Mouse (Mus musculus): Measurements from ENCODE around the gene Slc41a2.
"Not testable (repeated sequence)": the region's sequence is repeated elsewhere in the genome, so short reads cannot be mapped to it uniquely, and the experiment has no call there.

The Slc41a2 gene

GRCm38 (mm10) chr10:83353680-83354332, 16.1 kb upstream of the Slc41a2 start:
- peak; percentile 20 for DNase-seq (ENCODE audit: low spot score)

DNA sequence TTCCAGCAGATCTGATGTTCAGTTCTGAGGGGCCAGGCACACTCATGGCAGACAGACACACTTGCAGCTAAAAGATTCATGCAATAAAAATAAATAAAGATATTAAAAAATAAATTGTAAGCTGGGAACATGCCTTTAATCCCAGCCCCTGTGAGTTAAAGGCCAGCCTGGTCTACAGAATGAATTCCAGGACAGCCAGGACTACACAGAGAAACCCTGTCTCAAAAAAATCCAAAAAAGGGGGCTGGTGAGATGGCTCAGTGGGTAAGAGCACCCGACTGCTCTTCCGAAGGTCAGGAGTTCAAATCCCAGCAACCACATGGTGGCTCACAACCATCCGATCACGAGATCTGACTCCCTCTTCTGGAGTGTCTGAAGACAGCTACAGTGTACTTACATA, 14.1 kb upstream of the Slc41a2 start:
- DNase-seq (ENCODE audit: low spot score): not testable (repeated sequence)

GRCm38 (mm10) chr10:83350689-83351088, 13.0 kb upstream of the Slc41a2 start:
- no peak for DNase-seq (ENCODE audit: low spot score)

DNA sequence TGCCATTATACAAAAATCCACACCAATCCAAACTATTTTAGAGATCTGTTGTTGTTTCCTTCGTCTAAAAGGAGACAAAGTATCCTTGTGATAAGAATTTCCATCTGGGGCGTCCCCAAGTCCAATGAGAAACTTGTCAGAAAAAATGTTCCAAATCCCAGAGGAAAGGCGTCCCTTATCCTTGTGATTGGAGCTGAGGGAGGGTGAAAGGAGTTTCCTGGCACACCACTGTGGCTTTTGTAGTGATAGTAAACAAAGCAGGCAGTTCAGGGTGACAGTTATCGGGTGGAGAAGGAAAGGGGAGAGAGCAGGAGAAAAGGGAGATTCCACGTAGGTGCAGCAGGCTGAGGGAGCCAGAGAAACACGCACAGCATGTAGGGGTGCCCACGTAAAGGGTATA, 9.8 kb upstream of the Slc41a2 start:
- DNase-seq (ENCODE audit: low spot score): no peak

DNA sequence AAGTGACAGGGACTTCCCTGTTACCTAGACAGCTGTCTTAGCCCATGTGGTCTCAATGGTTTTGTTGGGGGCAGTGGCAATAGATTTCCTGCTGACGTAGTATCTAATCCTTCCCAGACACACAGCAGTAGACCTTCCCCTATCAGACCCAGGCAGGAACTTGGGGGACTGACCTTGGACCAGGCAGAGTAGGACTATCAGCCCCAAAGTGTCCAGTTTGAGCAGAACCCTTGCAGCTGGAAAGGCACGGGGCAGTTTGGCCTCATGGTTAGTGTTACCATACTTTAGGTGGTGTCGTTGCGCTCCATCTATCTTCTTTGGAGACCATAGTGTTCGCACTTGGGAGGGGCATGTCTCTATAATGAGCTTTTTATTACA, 8.7 kb upstream of the Slc41a2 start:
- no peak for DNase-seq (ENCODE audit: low spot score)

GRCm38 (mm10) chr10:83345693-83346358, 8.1 kb upstream of the Slc41a2 start:
- no peak for DNase-seq (ENCODE audit: low spot score)

- no peak for DNase-seq (ENCODE audit: low spot score)
Measured at GRCm38 (mm10) chr10:83343828-83344685, 6.4 kb upstream of the Slc41a2 start.

GRCm38 (mm10) chr10:83343171-83343570, 5.5 kb upstream of the Slc41a2 start:
- peak; percentile 45 for DNase-seq (ENCODE audit: low spot score)

DNA sequence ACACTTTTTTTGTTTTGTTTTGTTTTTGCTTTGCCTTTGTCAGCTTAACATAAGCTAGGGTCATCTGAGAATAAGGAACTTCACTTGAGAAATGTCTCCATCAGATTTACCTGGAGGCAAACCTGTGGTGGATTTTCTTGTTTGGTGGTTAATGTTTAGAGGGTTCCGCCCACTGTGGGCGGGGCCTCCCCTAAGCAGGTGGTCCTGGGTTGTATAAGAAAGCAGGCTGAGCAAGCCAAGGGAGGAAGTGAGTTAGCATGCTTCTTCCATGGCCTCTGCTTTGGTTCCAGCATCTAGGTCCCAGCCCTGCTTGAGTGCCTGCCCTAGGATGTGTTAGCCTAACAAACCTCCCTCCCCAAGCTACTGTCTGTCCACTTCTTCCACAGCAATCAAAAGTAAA, 3.5 kb upstream of the Slc41a2 start:
- DNase-seq (ENCODE audit: low spot score): no peak

GRCm38 (mm10) chr10:83337971-83338598, 403 bp upstream of the Slc41a2 start:
- no peak for DNase-seq (ENCODE audit: low spot score)

DNA sequence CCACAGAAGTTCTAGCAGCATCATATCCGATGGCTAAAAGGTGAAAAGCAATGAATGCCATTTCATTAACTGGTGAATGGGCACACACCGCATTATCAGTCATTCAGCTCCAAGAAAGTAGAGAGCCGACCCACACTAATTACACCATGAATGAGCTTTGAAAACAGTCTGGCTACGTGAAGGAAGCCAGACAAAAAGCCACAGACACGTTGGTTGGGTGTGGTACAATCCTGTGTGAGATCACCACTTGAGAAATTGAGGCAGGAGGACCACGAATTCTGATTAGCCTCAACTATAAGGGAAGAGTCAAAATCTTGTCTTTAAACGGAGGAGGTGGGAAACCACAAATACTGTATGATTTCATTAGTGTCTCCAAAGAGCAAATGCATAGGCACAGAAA, 1.3 kb downstream of the Slc41a2 start:
- no peak for DNase-seq (ENCODE audit: low spot score)

DNA sequence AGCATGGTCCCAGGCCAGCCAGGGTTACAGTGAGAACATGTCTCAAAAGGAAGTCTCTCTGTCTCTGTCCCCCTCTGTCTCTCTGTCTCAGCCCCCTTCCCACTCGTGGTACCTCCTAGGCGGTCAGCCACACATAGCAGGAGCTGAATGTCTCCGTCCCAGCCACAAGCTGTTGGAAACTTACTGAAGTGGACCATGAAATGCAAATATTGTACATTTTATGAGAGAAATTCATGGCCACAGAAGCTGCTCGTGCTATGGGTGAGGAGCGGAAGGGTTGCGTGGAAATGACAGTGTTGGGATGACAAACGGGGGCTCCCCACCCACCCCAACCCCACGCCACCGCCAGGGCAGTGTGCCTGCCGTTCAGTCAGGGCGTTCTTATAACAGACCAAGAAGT, 5.1 kb downstream of the Slc41a2 start:
- DNase-seq (ENCODE audit: low spot score): no peak

DNA sequence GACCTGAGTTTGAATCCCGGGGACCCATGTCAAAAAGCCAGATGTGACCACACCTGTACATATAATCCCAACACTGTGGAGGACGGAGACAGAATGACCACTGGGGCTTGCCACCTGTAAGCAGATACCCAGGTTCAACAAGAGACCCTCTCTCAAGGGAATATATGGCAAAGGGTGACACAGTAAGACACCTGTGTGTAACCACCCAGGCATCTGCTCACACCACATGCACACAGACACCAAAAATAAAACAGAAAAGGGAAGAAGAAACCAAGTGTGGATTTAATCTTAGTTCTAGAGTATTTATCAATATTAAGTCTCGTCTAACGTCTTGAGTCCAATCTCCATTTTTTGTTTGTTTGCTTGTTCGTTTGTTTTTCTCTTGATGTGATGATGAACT, 5.9 kb downstream of the Slc41a2 start:
- DNase-seq (ENCODE audit: low spot score): no peak

DNA sequence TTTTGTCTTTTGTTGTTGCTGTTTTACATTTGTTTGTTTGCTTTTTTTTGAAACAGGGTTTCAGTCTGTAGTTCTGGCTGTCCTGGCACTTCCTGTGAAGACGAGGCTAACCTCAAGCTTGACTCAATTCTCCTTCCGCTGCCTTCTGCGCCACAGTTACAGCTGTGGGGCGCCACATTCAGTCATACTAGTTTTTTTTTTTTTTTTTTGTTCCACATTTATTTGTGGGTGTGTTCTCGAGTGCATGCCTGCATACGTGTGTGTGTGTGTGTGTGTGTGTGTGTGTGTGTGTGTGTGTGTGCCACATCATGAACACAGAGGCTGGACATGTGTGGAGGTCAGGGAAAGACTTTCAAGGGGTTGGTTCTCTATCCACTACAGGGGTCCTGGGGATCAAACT, 7.3 kb downstream of the Slc41a2 start:
- no peak for DNase-seq (ENCODE audit: low spot score)

GRCm38 (mm10) chr10:83328791-83329190, 8.9 kb downstream of the Slc41a2 start:
- no peak for DNase-seq (ENCODE audit: low spot score)

DNA sequence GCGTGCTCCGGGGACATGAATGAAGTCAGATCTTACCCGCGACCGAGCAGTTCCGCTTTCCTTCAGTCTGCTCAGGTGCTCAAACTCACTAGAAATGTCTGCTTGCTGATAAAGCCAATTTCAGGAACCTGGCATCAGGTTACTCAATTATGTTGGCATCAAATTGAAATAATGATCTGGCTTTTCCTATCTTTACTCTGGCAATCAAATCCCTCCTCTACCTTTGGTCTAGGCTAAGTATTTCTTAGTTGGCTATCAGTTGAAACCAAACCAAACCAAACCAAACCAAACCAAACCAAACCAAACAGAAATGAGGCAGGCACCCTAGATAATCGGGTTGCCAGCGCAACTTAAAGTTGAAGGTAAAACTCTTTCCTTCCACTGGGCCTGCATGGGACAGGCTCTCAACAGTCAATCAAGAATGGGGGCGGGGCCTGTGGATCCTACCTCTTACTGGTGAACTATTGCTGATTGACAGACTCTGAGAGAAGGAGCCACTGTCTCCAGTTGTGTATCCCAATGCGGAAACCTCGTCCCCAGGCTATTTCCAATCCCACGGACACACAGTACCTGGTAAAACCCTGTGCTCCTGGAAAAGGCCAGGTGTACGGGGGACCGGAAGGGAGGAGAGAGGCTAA, 10.9 kb downstream of the Slc41a2 start:
- no peak for DNase-seq (ENCODE audit: low spot score)

GRCm38 (mm10) chr10:83325903-83326302, 11.8 kb downstream of the Slc41a2 start:
- no peak for DNase-seq (ENCODE audit: low spot score)

DNA sequence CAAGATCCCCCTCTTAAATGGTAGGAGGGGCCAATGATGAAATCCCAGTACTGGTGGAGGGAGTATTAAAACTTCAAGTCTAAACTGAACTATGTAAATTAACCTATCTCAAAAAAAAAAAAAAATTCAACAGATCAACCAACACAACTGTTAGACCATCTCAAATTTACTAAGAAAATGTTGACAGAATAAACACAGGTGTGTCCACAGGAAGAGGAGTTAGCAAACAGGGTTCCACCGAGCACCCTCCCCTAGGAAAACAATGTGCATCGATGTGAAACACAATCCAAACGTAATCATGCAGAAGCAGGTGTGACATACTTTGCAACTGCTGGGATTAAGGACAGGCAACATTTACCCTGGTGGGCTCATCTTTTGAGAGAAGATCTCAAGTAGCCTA, 12.8 kb downstream of the Slc41a2 start:
- DNase-seq (ENCODE audit: low spot score): no peak

DNA sequence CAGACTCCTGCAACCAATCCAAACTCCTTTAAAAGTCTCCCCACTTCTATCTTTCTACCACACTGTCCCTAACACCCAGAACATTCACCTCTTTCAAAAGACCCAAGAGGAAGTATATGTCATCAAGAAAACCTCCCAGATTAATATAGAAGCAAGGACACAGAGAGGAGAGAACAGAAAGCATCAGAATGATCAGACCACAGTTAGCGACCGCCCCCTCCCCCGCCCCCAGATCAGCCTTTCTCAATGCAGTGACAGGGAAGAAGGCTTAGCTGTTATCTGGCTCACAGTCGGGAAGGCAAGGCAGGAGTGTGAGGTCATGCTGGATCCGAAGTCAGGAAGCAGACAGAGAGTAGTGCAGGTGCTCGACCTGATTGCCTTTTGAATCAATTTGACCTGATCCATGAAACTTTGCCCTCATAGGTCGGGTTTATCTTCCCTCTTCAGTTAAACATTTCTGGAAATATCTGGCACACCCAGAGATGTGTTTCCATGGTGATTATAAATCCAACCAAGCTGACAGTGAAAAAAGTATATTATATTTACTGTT, 15.1 kb downstream of the Slc41a2 start:
- DNase-seq (ENCODE audit: low spot score): no peak

DNA sequence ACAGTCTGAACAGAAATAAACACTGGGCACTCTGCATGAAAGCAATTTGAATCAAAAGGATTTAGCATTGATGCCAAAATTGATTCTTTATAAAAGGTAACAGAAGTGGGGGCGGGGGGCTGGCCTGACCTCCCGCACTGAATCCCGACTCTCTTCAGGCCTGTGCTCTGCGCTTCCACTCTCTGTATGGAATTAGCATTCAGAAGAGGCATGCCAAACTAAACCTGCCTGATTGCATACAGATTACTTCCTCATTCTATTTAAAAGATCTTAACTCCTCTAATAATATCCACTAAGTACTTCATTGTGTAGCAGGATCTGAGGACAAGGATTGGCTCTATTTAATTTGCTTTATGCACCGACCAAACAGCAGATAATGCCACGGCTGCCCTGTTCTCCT, 16.2 kb downstream of the Slc41a2 start:
- no peak for DNase-seq (ENCODE audit: low spot score)

GRCm38 (mm10) chr10:83320870-83321269, 16.8 kb downstream of the Slc41a2 start:
- peak; percentile 43 for DNase-seq (ENCODE audit: low spot score)

- DNase-seq (ENCODE audit: low spot score): no peak
Measured at GRCm38 (mm10) chr10:83320396-83320795, 17.3 kb downstream of the Slc41a2 start.

Measured in layer of hippocampus, adult 11-12 months (tissue).